Mouse (Mus musculus): ENCODE data around the gene Castor2. TPM values are rescaled to one million over a fixed set of nuclear protein-coding genes. Genes with fewer than 3 reads are reported as not detected.

Castor2 gene
- total RNA-seq, 2 experiments from 2014 or later, result 92.5 to 118 TPM

Other genes with a start within 250 kb of the Castor2 start
- gene Rcc1l, start 77.1 kb downstream of the Castor2 start, total RNA-seq (2021), result 10 to 100 TPM; 18.7 to 23.8 TPM
- 10 to 100 TPM in 1 of 2 experiments, 1 to 10 TPM in 1; 9.8 to 10.3 TPM for gene Gtf2ird2, start 84.3 kb downstream of the Castor2 start, total RNA-seq (2021)
- 1 to 10 TPM; 6.4 to 7.7 TPM for gene Ncf1, start 129.9 kb downstream of the Castor2 start, total RNA-seq (2021)
- 100 to 1,000 TPM; 167 to 182 TPM for gene Gtf2i, start 215.0 kb downstream of the Castor2 start, total RNA-seq (2021)

Data from gastrocnemius, postnatal 4 days (tissue).